Mouse (Mus musculus): ENCODE results near the gene Dnah14.

- no peak for TF ChIP-seq CTCF (conservative IDR thresholded peaks at IDR 0.05; ENCODE audit: low read length)
- no peak for TF ChIP-seq POU5F1 (IDR thresholded peaks at IDR 0.05; ENCODE audit: borderline replicate concordance, low read length)
Observed at GRCm38 (mm10) chr1:181653481-181653880, 77.1 kb downstream of the Dnah14 start.

Data from E14TG2a.4 (cell line).